Mouse (Mus musculus) bone marrow, adult 2 months (tissue): ENCODE results near the gene Mrpl9. TPM values are rescaled to one million over a fixed set of nuclear protein-coding genes. Genes with fewer than 3 reads are reported as not detected.

ENCODE experiments used
- H3K27ac ChIP-seq: fragments of 200-500 bp; 2 replicates; pipeline ENCODE4 v1.5.1; 2012; ENCODE audit warnings: low read depth, mild to moderate bottlenecking, control low read depth, inconsistent platforms, low read length; ENCODE audit not compliant: control insufficient read depth, poor library complexity, insufficient read depth
- H3K4me1 ChIP-seq: fragments of 200-500 bp; 2 replicates; pipeline ENCODE4 v1.6.1; 2011; ENCODE audit warnings: low read length; ENCODE audit not compliant: control insufficient read depth, insufficient read depth
- H3K4me3 ChIP-seq: fragments of 200-500 bp; replicated peaks from 2 replicates; pipeline ENCODE3; 2011; ENCODE audit warnings: mild to moderate bottlenecking, low read depth, low read length, control low read depth; ENCODE audit not compliant: control insufficient read depth
- CTCF ChIP-seq: fragments of 200-500 bp; IDR thresholded peaks from 2 replicates; pipeline ENCODE4 v1.5.1; 2011; ENCODE audit warnings: low read length, control low read depth; ENCODE audit not compliant: control insufficient read depth, insufficient read depth
- POLR2A ChIP-seq: fragments of 200-500 bp; IDR thresholded peaks from 2 replicates; pipeline ENCODE4 v1.6.1; 2011; ENCODE audit warnings: low read depth, mild to moderate bottlenecking, control low read depth, low read length, borderline replicate concordance; ENCODE audit not compliant: control insufficient read depth
- WGBS: fragments of 180-500 bp; shearing (Covaris S2); methylation state at CpG from one replicate; pipeline ENCODE4 v1.1.7; 2018; 5-methylcytosine and 5-hydroxymethylcytosine counted together
- polyA plus RNA-seq: library from polyadenylated mRNA; stranded (reverse); fragments of >200 nt; gene quantifications from 2 replicates; pipeline ENCODE4 v1.2.4, GENCODE M21; 2011; ENCODE audit warnings: low replicate concordance; ENCODE audit not compliant: missing spikeins, insufficient read depth, insufficient read length

Gene Mrpl9
- polyA plus RNA-seq, 1 experiment, result 30.4 TPM

DNA sequence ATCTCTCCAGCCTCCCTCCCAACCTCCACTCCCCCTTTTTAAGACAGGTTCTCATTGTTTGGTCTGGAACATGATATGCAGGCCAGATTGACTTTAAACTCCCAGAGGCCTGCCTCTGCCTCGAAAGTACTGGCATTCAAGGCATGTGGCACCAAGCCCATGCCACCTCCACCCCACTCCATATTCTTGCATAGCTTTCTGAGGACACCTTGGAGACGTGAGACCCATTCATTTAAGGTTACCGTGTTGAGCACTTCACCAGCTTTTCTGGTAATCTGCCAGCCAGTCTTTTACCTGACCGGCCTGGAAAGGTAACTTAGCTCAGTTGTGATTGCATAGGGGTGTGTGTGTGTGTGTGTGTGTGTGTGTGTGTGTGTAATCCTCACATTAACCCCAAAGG lies 37.6 kb upstream of the Mrpl9 start:
- H3K4me1 ChIP-seq, result no peaks in the 10 kb centered on the region
- TF ChIP-seq POLR2A (no peak), CTCF (no peak)
- WGBS, result 72% methylated on average over 4 of the region's 4 CpGs
- H3K4me3 ChIP-seq, result no peak overlapping the region
- H3K27ac ChIP-seq, result no peak overlapping the region

DNA sequence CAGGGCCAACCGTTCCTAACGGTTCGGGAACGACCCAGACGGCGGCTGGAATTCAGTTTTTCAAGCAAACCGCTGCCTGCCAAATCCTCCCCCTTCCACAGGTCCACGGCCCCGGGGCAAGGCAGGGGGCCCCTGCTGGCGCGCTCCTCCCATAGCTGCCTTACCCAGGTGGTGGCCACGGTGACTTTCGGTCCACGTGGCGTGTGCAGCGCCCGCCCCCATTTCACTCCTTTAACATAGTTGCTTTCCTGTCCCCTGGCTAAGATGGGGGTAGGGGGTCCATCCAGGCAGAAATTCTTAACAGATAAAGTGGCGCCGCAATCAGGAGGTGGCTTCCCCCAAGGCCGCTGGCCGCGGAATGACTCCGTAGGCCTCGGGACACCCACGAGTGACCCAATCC lies 30.6 kb upstream of the Mrpl9 start:
- Histone ChIP-seq H3K4me1 (no peaks in the 10 kb centered on the region), H3K27ac (peak overlapping the region; percentile 14; the same call in 1 of the 2 replicates), H3K4me3 (peak overlapping the region; percentile 50)
- TF ChIP-seq CTCF (no peak), POLR2A (no peak)
- WGBS, result 6% methylated on average over 25 of the region's 25 CpGs

DNA sequence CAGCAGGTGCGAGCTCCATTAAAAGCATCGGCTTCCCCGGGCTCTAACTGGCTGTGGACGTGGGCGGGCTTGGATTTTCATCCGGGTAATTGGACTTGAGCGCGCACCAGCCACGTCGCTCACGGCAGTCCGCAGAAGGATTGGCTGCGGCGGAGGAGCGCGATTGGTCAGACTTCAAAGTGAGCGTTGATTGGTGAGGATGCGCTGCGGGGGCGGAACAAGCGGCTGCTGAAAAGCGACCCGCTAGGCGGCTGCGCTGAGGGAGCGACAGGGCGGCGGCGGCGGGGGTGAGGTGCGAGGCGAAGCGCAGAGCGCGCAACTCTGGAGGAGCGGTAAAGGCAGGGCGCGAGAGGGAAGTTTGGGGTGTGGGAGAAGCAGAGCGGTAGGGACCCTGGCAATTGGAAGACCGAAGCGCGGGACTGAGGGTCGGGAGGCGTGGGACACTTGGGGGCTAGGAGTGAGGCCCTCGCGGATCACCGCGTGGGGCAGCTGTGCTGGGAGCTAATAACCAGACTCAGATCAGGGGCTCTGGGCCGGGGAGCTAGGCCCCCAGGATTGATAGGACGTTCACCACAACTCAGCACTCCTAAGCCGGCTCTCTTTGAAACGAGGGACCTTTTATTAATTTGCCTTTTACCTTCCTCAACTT lies 30.0 kb upstream of the Mrpl9 start, which contains the start of gene Tdrkh:
Gene Tdrkh, plus strand, starts transcription at position 243 of the 649 bp plus-strand sequence.
- peak; percentile 38; the same call in 1 of the 2 replicates for TF ChIP-seq POLR2A
- no peak for TF ChIP-seq CTCF
- peak within 1 kb of the TSS; percentile 14; the same call in 1 of the 2 replicates for H3K27ac ChIP-seq
- 6% methylated on average over 52 of the region's 52 CpGs for WGBS

DNA sequence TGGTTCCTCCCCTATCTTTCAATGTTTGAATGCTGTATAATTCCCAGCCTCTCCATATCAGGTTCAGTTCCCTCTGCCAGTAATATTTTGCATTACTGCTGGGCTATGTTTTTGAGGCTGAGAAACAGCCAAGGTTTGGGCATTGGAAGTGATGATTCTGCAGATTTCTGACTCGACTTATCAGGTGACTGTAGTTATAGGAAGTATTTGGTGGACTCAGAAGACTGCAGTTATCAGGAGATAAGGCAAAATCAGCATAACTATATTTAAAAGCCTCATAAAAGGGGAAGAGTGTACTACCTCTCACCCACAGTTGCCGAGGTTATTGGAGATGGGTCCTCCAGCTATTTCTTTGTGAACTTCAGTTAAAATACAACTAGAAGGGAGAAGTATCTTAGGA lies 12.1 kb upstream of the Mrpl9 start:
- WGBS, result 11% methylated on average over 2 of the region's 2 CpGs
- no peak overlapping the region for H3K27ac ChIP-seq
- no peak for TF ChIP-seq POLR2A
- H3K4me1 ChIP-seq, result no peaks in the 10 kb centered on the region
- no peak overlapping the region for H3K4me3 ChIP-seq

More for the DNA sequence above, 30.0 kb upstream of the Mrpl9 start, which contains the start of gene Tdrkh:
- Histone ChIP-seq H3K4me1 (no peaks in the 10 kb centered on the region), H3K4me3 (peak within 1 kb of the TSS; percentile 50)

DNA sequence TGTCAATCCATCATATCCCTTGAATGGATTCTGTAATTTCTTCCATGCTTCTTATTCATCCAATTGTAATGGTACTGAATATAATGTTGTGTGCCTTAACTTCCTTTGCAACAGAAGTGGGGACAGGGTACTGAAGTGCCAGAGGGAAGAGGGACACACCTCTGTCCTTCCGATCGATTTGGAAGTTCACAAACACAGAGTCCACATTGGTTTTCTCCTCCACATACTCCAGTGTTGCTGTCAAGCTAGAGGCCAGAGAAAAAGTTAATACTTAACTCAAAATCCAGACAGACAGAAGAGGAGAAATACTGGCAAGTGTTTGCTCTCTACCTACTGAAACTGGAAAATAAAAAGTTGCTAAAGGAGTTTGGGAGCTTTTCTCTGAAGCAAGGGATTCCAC lies 8.8 kb upstream of the Mrpl9 start:
- Histone ChIP-seq H3K27ac (no peak overlapping the region), H3K4me1 (no peaks in the 10 kb centered on the region), H3K4me3 (no peak overlapping the region)
- WGBS, result 75% methylated on average over 2 of the region's 2 CpGs
- TF ChIP-seq POLR2A, result no peak
- TF ChIP-seq CTCF, result no peak

DNA sequence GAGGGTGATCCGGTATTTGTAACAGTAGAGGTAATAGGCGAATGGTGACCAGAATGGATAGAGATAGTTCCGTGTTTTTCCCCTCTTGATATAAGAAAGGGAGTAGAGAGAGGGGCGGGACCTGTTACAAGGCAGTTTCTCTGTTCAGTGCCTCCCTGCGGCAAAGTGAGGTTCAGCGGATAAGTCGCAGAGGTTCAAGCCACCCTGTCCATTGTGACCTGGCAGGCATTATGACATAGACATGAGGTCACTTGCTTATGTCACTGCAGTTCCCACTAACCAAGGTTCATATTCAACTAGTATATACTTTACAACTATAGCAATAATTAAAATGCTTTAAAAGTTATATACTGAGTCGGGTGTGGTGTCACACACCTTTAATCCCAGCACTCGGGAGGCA lies 6.7 kb upstream of the Mrpl9 start:
- H3K27ac ChIP-seq, result no peak overlapping the region
- H3K4me3 ChIP-seq, result no peak overlapping the region
- no peaks in the 10 kb centered on the region for H3K4me1 ChIP-seq
- TF ChIP-seq POLR2A (no peak), CTCF (no peak)
- WGBS, result 87% methylated on average over 9 of the region's 9 CpGs

DNA sequence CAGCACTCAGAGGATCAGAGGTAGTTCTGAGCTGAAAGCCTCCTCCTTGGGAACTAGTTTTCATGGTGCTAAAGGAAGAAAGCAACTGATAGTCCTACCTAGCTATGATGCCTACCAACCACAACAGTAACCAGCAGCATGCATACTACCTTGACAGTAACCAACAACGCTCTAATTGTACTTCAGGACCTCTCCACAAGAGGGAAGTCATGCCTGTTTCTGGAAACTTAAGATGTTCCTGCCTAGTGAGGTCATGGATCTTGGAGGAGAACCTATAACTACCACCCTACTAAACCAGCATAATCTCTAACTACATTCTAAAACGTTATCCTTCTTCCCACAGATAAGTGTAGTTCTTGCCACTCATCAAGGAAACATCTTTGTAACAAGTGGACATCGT lies 1.9 kb upstream of the Mrpl9 start:
- no peak overlapping the region for H3K27ac ChIP-seq

DNA sequence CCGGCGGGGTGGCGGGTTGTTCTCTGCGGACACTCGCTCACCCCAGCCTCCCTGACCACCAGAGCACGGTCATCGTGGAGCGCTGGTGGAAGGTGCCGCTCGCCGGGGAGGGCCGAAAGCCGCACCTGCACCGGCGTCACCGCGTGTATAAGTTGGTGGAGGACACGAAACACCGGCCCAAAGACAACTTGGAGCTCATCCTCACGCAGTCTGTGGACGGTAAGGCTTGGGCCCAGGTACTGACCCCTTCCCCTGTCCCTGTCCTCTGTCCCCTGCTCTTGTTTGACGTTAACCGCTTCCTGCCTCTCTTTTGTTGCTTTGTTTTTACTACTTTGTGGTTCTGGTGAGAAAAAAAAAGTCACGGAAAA lies 463 bp downstream of the Mrpl9 start, which contains the start of gene Oaz3:
Gene Oaz3, minus strand, starts transcription at position 319 of the 368 bp plus-strand sequence.
- Histone ChIP-seq H3K4me3 (peak within 1 kb of the TSS; percentile 97), H3K27ac (peak within 1 kb of the TSS; percentile 69; the same call in 1 of the 2 replicates), H3K4me1 (no peaks in the 10 kb centered on the region; the same call in 1 of the 2 replicates)
- TF ChIP-seq POLR2A (no peak), CTCF (no peak)
- under 1% methylated on average over 24 of the region's 24 CpGs for WGBS

More for the DNA sequence above, 1.9 kb upstream of the Mrpl9 start:
- TF ChIP-seq POLR2A (no peak), CTCF (no peak)
- Histone ChIP-seq H3K4me3 (no peak overlapping the region), H3K4me1 (no peaks in the 10 kb centered on the region; the same call in 1 of the 2 replicates)
- 37% methylated on average over 3 of the region's 3 CpGs for WGBS
